Mouse (Mus musculus) bone marrow, adult 2 months (tissue): ENCODE data around the gene 1700123O20Rik.

ENCODE experiments used
- CTCF ChIP-seq: fragments of 200-500 bp; IDR thresholded peaks from 2 replicates; pipeline ENCODE4 v1.5.1; 2011; ENCODE audit warnings: low read length, control low read depth; ENCODE audit not compliant: control insufficient read depth, insufficient read depth
- POLR2A ChIP-seq: fragments of 200-500 bp; IDR thresholded peaks from 2 replicates; pipeline ENCODE4 v1.6.1; 2011; ENCODE audit warnings: low read depth, mild to moderate bottlenecking, control low read depth, low read length, borderline replicate concordance; ENCODE audit not compliant: control insufficient read depth

GRCm38 (mm10) chr14:54682396-54682795, 3.6 kb upstream of the 1700123O20Rik start:
- TF ChIP-seq POLR2A: no peak
- TF ChIP-seq CTCF: no peak
